Mouse (Mus musculus): ENCODE results near the gene Map4k3. TPM values are rescaled to one million over a fixed set of nuclear protein-coding genes. Genes with fewer than 3 reads are reported as not detected.
"Not testable (repeated sequence)": the region's sequence is repeated elsewhere in the genome, so short reads cannot be mapped to it uniquely, and the experiment has no call there.

Gene Map4k3
- polyA plus RNA-seq, 1 experiment from 2014 or later, result 28.2 TPM

DNA sequence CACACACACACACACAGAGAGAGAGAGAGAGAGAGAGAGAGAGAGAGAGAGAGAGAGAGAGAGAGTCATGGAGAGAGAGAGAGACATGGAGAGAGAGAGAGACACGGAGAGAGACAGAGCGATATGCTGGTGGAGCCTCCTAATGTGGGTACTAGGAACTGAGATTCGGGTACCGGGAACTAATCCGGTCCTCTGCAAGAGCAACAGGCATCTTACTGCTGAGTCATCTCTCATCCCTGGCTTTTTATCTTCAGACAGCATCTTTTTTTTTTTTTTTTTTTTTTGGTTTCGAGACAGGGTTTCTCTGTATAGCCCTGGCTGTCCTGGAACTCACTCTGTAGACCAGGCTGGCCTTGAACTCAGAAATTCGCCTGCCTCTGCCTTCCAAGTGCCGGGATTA, 32.9 kb upstream of the Map4k3 start:
- not testable (repeated sequence) for H3K9me3 ChIP-seq (ENCODE audit: control insufficient read depth, low read length); ATAC-seq (ENCODE audit: low FRiP score); DNase-seq (ENCODE audit: low spot score, missing footprints); H3K36me3 ChIP-seq (ENCODE audit: control insufficient read depth, insufficient read depth, low read length); H3K27me3 ChIP-seq (ENCODE audit: control insufficient read depth, insufficient read depth, low read length); H3K4me1 ChIP-seq (ENCODE audit: control insufficient read depth, insufficient read depth, low read length); H3K27ac ChIP-seq (ENCODE audit: low read depth, low read length); H3K4me2 ChIP-seq; H3K4me3 ChIP-seq (ENCODE audit: low read depth, low read length); H3K9ac ChIP-seq (ENCODE audit: low read length)
- WGBS, result 86% methylated on average over 7 of the region's 8 CpGs

DNA sequence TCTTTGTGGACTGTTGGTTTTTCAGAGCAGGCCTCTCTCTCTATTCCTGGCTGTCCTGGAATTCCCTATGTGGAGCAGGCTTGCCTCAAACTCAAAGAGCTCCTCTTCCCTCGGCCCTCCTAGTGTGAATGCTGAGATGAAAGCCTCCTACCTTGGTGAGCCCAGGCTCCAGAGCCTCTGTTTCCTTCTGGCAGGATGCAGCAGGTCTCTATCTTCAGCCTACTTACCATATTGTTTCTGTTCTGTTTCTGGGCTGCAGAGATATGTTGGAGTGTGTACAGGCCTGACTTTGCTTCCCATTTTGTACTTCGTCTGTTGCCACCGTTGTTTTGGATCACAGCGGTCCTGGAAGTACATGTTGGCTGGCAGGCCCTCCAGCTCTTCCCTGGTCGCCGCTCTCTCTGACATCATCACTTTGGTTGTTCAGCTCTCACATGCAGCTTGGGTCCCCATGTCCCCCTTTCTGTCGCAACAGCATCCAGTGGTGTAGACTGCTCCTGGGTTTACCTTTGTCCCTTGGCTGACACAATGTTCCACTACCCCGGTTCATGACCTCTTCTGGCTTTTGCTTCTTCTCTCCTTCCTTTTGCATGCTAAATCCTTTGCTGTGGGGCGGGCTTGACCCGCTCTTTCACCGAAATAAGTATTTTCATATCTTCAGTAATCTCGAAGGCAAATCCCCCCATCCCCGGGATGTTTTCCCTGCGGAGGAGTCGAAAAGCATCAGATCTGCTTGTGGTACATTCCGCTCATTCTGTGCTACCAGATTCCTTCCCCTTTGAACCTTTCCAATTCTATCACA, 32.3 kb upstream of the Map4k3 start:
- Histone ChIP-seq H3K27me3 (ENCODE audit: control insufficient read depth, insufficient read depth, low read length) (no peaks in the 10 kb centered on the region), H3K4me3 (ENCODE audit: low read depth, low read length) (no peak overlapping the region), H3K4me1 (ENCODE audit: control insufficient read depth, insufficient read depth, low read length) (no peaks in the 10 kb centered on the region; the same call in 1 of the 2 replicates), H3K9ac (ENCODE audit: low read length) (no peak overlapping the region), H3K9me3 (ENCODE audit: control insufficient read depth, low read length) (no peaks in the 10 kb centered on the region), H3K36me3 (ENCODE audit: control insufficient read depth, insufficient read depth, low read length) (no peaks in the 10 kb centered on the region), H3K4me2 (no peak overlapping the region), H3K27ac (ENCODE audit: low read depth, low read length) (no peak overlapping the region)
- ATAC-seq (ENCODE audit: low FRiP score), result no peak
- WGBS, result 90% methylated on average over 16 of the region's 16 CpGs
- DNase-seq (ENCODE audit: low spot score, missing footprints), result no peak

DNA sequence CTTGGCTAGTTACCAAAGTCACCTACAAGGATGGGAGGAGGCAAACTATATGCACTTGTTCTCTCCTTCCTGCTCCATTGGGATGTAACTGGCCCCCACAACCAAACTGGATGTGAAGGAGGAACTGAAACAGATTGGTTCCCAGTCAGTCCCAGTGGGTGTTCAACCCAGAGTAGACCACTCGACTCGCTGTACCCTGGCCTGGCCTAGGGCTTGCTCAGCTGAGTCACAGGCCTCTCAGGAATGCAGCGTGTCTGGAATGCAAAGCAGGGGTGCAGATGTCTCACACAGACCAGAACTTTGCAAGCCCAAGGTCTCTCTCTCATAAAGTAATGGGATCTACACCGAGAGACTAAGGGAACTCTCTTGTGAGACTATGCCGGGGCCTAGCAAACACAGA, 27.8 kb upstream of the Map4k3 start:
- Histone ChIP-seq H3K27me3 (ENCODE audit: control insufficient read depth, insufficient read depth, low read length) (no peaks in the 10 kb centered on the region), H3K9me3 (ENCODE audit: control insufficient read depth, low read length) (no peaks in the 10 kb centered on the region), H3K4me2 (no peak overlapping the region), H3K27ac (ENCODE audit: low read depth, low read length) (no peak overlapping the region), H3K4me1 (ENCODE audit: control insufficient read depth, insufficient read depth, low read length) (no peaks in the 10 kb centered on the region), H3K4me3 (ENCODE audit: low read depth, low read length) (no peak overlapping the region), H3K36me3 (ENCODE audit: control insufficient read depth, insufficient read depth, low read length) (no peaks in the 10 kb centered on the region), H3K9ac (ENCODE audit: low read length) (no peak overlapping the region)
- 79% methylated on average over 5 of the region's 5 CpGs for WGBS
- DNase-seq (ENCODE audit: low spot score, missing footprints) (no peak), ATAC-seq (ENCODE audit: low FRiP score) (no peak)

DNA sequence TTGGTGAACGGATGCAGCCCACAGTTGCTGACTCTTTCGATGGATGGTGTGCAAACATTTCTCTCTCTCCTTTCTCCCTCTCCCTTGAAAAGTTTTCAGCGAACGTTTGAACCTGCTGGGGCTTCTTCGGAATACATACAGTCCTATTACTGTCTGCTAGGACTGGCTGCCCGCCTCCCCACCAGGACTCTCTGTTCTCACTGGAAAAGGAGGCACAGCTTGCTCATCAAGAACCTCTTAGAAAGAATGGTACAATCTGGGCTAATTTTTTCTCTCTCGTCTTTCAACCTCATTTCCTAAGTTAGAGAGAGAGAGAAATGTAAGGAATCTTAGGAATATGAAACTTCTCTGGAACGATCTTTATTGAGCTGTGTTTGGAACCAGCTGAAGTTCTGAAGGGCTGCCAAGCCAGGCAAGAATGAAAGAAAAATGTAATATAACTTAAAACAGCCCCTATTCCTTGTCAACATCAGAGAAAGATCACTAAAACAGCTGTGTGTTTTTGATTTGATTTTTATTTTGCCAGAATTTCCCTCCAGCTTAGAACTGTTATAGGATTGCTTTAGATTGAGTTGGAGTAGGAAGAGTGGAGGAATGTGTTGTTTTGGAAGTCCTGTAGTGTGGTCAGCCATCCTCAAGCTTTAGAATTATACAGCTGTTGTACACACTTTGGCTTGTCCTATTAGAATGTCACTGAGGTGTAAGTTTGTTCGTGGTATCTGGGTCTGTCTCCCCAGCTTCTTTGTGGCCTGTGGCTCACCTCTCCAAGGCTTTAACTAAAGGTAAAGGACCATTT, 27.0 kb upstream of the Map4k3 start:
- H3K36me3 ChIP-seq (ENCODE audit: control insufficient read depth, insufficient read depth, low read length), result no peaks in the 10 kb centered on the region
- WGBS, result 78% methylated on average over 9 of the region's 9 CpGs
- H3K27ac ChIP-seq (ENCODE audit: low read depth, low read length), result no peak overlapping the region

DNA sequence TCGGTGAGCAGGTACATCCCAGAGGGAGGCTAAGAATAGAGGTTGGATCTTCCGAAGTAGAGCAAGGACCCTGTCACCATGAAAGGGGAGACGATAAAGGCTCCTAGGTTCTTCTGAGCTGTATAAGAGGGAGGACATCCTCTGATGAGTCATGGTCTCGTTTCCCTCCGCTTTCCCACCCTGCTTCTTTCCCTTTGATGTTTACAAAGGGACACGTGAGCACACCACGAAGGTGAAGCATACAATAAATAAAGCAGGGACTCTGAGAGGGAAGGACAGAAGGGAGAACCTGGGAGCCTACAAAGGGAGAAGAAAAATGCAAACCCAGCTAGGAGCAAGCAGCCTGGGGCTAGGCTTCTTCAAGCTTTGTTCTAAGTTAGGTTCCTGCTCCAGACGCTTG, 26.3 kb upstream of the Map4k3 start:
- ATAC-seq (ENCODE audit: low FRiP score), result no peak
- Histone ChIP-seq H3K36me3 (ENCODE audit: control insufficient read depth, insufficient read depth, low read length) (no peaks in the 10 kb centered on the region), H3K9ac (ENCODE audit: low read length) (no peak overlapping the region), H3K27ac (ENCODE audit: low read depth, low read length) (no peak overlapping the region), H3K4me1 (ENCODE audit: control insufficient read depth, insufficient read depth, low read length) (no peaks in the 10 kb centered on the region), H3K4me3 (ENCODE audit: low read depth, low read length) (no peak overlapping the region), H3K4me2 (no peak overlapping the region), H3K27me3 (ENCODE audit: control insufficient read depth, insufficient read depth, low read length) (no peaks in the 10 kb centered on the region), H3K9me3 (ENCODE audit: control insufficient read depth, low read length) (no peaks in the 10 kb centered on the region)
- DNase-seq (ENCODE audit: low spot score, missing footprints), result no peak
- 73% methylated on average over 8 of the region's 8 CpGs for WGBS

More for the DNA sequence above, 27.0 kb upstream of the Map4k3 start:
- H3K9me3 ChIP-seq (ENCODE audit: control insufficient read depth, low read length), result no peaks in the 10 kb centered on the region
- H3K4me1 ChIP-seq (ENCODE audit: control insufficient read depth, insufficient read depth, low read length), result no peaks in the 10 kb centered on the region
- no peaks in the 10 kb centered on the region for H3K27me3 ChIP-seq (ENCODE audit: control insufficient read depth, insufficient read depth, low read length)
- H3K4me2 ChIP-seq, result no peak overlapping the region
- no peak overlapping the region for H3K9ac ChIP-seq (ENCODE audit: low read length)
- no peak overlapping the region for H3K4me3 ChIP-seq (ENCODE audit: low read depth, low read length)
- DNase-seq (ENCODE audit: low spot score, missing footprints) (no peak), ATAC-seq (ENCODE audit: low FRiP score) (no peak)

DNA sequence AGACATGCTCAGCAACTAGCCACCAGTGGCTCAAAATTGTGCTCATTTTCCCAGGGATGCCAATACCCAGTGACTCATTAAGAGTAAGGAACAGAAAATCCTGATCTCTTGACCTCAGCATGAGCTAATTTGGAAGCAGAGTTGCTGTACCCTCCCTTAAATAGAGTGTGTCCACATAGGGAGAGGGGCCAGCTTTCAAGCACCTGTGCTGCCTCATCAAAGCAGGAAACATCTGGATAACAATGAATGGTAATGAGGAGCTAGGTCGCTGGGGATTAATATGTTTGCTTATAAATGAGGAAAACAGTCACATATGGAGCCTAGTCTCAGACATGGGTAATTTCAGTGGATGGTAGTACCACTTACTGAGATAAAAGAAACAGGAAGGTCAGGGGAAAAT, 24.2 kb upstream of the Map4k3 start:
- no peaks in the 10 kb centered on the region for H3K36me3 ChIP-seq (ENCODE audit: control insufficient read depth, insufficient read depth, low read length)
- no peak overlapping the region for H3K4me2 ChIP-seq
- ATAC-seq (ENCODE audit: low FRiP score) (no peak), DNase-seq (ENCODE audit: low spot score, missing footprints) (no peak)
- no peak overlapping the region for H3K27ac ChIP-seq (ENCODE audit: low read depth, low read length)
- 25% methylated on average over 1 of the region's 1 CpGs for WGBS
- no peak overlapping the region for H3K9ac ChIP-seq (ENCODE audit: low read length)
- no peak overlapping the region for H3K4me3 ChIP-seq (ENCODE audit: low read depth, low read length)
- no peaks in the 10 kb centered on the region for H3K4me1 ChIP-seq (ENCODE audit: control insufficient read depth, insufficient read depth, low read length)
- no peaks in the 10 kb centered on the region for H3K9me3 ChIP-seq (ENCODE audit: control insufficient read depth, low read length)
- H3K27me3 ChIP-seq (ENCODE audit: control insufficient read depth, insufficient read depth, low read length), result no peaks in the 10 kb centered on the region

DNA sequence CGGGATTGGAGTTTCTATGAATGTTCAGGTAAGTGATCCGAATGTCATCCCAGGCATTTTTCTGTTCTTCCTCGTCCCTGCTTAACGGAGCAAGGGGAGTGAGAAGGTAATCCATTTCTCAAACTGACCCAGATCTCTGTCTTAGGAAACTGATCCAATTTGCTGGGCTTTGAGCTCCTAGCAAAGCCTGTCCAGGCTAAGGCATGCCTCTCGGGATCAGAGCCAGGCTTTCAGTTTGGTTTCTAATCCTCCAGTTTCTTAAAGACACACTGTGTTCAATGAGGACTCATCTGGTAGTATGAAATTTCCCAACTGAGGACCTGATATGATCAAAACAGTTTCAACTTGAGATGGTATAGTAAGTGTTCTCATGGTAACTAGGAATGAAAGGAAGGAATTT, 11.1 kb upstream of the Map4k3 start:
- H3K27me3 ChIP-seq (ENCODE audit: control insufficient read depth, insufficient read depth, low read length), result no peaks in the 10 kb centered on the region
- H3K36me3 ChIP-seq (ENCODE audit: control insufficient read depth, insufficient read depth, low read length), result no peaks in the 10 kb centered on the region
- DNase-seq (ENCODE audit: low spot score, missing footprints) (no peak), ATAC-seq (ENCODE audit: low FRiP score) (no peak)
- H3K9me3 ChIP-seq (ENCODE audit: control insufficient read depth, low read length), result no peaks in the 10 kb centered on the region
- no peak overlapping the region for H3K4me2 ChIP-seq
- 54% methylated on average over 5 of the region's 5 CpGs for WGBS
- no peaks in the 10 kb centered on the region for H3K4me1 ChIP-seq (ENCODE audit: control insufficient read depth, insufficient read depth, low read length)
- no peak overlapping the region for H3K9ac ChIP-seq (ENCODE audit: low read length)
- no peak overlapping the region for H3K4me3 ChIP-seq (ENCODE audit: low read depth, low read length)
- no peak overlapping the region for H3K27ac ChIP-seq (ENCODE audit: low read depth, low read length)

DNA sequence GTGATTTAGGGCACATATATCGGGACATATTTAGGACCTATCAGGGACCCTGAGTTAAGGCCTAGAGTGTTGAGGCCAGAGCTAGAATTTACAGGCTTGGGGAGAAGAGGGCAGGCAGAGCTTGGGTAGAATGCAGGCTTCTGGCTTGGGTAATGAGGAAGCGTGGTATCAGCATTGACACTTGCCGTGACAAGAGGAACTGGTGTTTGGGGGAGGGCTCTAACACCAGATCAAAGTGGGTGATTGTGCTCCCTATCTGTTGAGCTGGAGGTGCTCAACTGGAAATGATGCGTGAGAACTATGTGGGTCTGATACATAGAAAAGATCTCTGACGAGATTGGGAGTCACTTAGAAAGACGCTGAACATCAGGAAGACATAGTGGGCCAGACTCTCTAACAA, 6.4 kb upstream of the Map4k3 start:
- ATAC-seq (ENCODE audit: low FRiP score), result no peak
- WGBS, result 68% methylated on average over 6 of the region's 6 CpGs
- no peaks in the 10 kb centered on the region for H3K27me3 ChIP-seq (ENCODE audit: control insufficient read depth, insufficient read depth, low read length)
- H3K9me3 ChIP-seq (ENCODE audit: control insufficient read depth, low read length), result no peaks in the 10 kb centered on the region
- DNase-seq (ENCODE audit: low spot score, missing footprints), result no peak
- H3K9ac ChIP-seq (ENCODE audit: low read length), result no peak overlapping the region
- H3K4me2 ChIP-seq, result no peak overlapping the region
- no peaks in the 10 kb centered on the region for H3K4me1 ChIP-seq (ENCODE audit: control insufficient read depth, insufficient read depth, low read length)
- H3K36me3 ChIP-seq (ENCODE audit: control insufficient read depth, insufficient read depth, low read length), result no peaks in the 10 kb centered on the region
- H3K27ac ChIP-seq (ENCODE audit: low read depth, low read length), result no peak overlapping the region
- H3K4me3 ChIP-seq (ENCODE audit: low read depth, low read length), result no peak overlapping the region

DNA sequence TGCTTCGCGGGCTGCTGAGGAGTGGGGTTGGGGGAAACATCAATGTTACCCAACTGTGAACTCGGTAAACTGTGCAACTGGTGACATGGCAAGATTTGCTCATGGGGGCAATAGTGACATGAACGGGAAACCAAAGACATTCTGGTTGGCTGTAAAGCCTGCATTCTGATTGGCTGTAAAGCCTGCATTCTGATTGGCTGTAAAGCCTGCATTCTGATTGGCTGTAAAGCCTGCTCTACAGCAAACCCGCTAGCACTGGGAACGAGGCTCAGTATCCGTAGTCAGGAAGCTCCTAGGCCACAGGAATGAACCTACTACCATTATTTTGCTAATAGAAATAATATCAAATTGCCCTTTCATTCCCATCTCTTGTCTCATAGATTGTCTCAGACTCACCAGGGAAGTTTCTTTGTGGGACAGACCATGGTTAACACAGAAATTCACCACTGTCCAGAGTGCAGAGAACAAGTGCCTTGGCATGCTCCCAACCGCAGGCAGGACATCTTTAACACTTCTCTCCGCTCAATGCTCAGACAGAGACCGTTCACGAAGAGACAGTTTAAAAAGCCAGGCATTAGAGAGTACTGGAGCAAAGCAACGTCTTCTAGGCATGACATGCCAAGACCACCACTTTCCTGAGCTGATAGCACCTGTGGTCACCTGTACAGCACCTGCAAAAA, 5.0 kb upstream of the Map4k3 start:
- H3K27ac ChIP-seq (ENCODE audit: low read depth, low read length), result no peak overlapping the region
- ATAC-seq (ENCODE audit: low FRiP score), result no peak
- H3K4me1 ChIP-seq (ENCODE audit: control insufficient read depth, insufficient read depth, low read length), result 0 out of 2 replicates have a peak, but pooled peaks cover 2% of the 10 kb centered on the region
- H3K36me3 ChIP-seq (ENCODE audit: control insufficient read depth, insufficient read depth, low read length), result no peaks in the 10 kb centered on the region
- no peaks in the 10 kb centered on the region for H3K9me3 ChIP-seq (ENCODE audit: control insufficient read depth, low read length)
- no peaks in the 10 kb centered on the region for H3K27me3 ChIP-seq (ENCODE audit: control insufficient read depth, insufficient read depth, low read length)
- WGBS, result 78% methylated on average over 12 of the region's 12 CpGs
- H3K4me3 ChIP-seq (ENCODE audit: low read depth, low read length), result no peak overlapping the region
- no peak overlapping the region for H3K9ac ChIP-seq (ENCODE audit: low read length)
- H3K4me2 ChIP-seq, result no peak overlapping the region
- DNase-seq (ENCODE audit: low spot score, missing footprints), result no peak
